Mouse (Mus musculus) liver, adult 2 months (tissue): Measurements from ENCODE around the gene Flt4.
"Not testable (repeated sequence)": the region's sequence is repeated elsewhere in the genome, so short reads cannot be mapped to it uniquely, and the experiment has no call there.

Experiments
- CTCF ChIP-seq: fragments of 200-500 bp; IDR thresholded peaks from 2 replicates; pipeline ENCODE4 v1.5.1; 2011; ENCODE audit warnings: low read depth, low read length, control low read depth
- POLR2A ChIP-seq: fragments of 200-500 bp; IDR thresholded peaks from 2 replicates; pipeline ENCODE4 v1.6.1; 2011; ENCODE audit warnings: low read length, control low read depth; ENCODE audit not compliant: insufficient read depth; ENCODE audit errors: extremely low read depth

GRCm38 (mm10) chr11:49580452-49580851, 28.6 kb upstream of the Flt4 start:
- TF ChIP-seq CTCF, POLR2A: not testable (repeated sequence)
